Mouse (Mus musculus) small intestine, adult 2 months (tissue): Measurements from ENCODE around the gene Susd6.

Experiments used
- CTCF ChIP-seq: fragments of 200-500 bp; IDR thresholded peaks from 2 replicates; pipeline ENCODE4 v1.5.1; 2012; ENCODE audit warnings: low read depth, mild to moderate bottlenecking, control low read depth, inconsistent platforms, low read length, moderate library complexity, mixed read lengths; ENCODE audit not compliant: insufficient replicate concordance, insufficient read length; ENCODE audit errors: extremely low read depth
- POLR2A ChIP-seq: fragments of 200-500 bp; IDR thresholded peaks from 2 replicates; pipeline ENCODE4 v1.6.1; 2012; ENCODE audit warnings: low read depth, mild to moderate bottlenecking, control low read depth, inconsistent platforms, low read length, moderate library complexity

DNA sequence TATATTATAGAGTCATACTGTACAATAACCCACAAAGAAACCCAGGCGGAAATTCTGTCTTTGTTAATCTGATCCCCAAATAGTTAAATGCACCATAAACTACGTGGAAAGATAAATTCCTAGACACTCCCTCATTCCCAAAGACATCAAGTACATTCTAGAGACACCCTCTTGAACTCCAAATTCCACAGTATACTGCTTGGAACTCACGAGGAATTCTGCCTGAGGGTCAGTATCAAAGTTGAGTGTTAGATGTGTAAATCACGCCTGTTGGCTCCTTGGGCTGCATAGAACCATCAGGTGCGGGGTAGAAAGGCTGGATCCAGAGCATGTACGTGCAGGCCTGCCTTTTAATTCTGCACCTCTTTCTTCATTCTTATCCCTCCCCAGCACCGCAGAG lies 15.5 kb upstream of the Susd6 start:
- TF ChIP-seq CTCF: no peak
- no peak for TF ChIP-seq POLR2A
